ENCODE assay signal across 12 mouse cellular contexts in the genomic region with DNA sequence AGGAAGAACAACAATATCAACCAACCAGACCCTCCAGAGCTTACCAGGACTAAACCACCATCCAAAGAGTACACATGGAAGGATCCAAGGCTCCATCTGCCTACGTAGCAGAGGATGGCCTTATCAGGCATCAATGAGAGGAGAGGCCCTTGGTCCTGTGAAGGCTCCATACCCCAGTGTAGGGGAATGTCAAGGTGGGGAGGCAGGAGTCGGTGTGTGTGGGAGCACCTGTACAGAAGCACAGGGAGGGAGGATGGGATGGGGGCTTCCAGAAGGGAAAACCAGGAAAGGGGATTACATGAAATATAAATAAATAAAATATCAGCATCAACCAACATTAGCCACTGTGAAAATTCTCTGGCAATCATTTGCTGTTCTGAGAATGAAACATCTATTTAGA. TPM values are rescaled to one million over a fixed set of nuclear protein-coding genes. Genes with fewer than 3 reads are reported as not detected.
"Had no signal": no experiment of that assay in that cellular context is flagged by ENCODE, and none has a peak within 500 bp of the region (broad histone marks: within the 10 kb centered on the region; RNA-seq: fewer than 3 reads in every experiment).

No protein-coding gene starts in this region.

RNA-seq across cellular contexts. Expression of a gene that starts 25.1 kb away (rescaled TPM):
- total RNA-seq: common myeloid progenitor, adult 5-6 weeks; forebrain, postnatal 0 days; gastrocnemius, adult 18-20 months; gastrocnemius, adult 2 months; gastrocnemius, postnatal 10 days; gastrocnemius, postnatal 14 days; gastrocnemius, postnatal 36 days; gastrocnemius, postnatal 4 days; granulocyte monocyte progenitor cell, adult 5-6 weeks; heart, adult 18-20 months; heart, adult 2 months; heart, adult 8-10 months had no signal
